Mouse (Mus musculus): ENCODE measurements around the gene Psd4. TPM values are rescaled to one million over a fixed set of nuclear protein-coding genes. Genes with fewer than 3 reads are reported as not detected.

The Psd4 gene
- polyA plus RNA-seq (2012; fragmentation: generic; extraction: Trizol): under 0.01 TPM
- long read RNA-seq, experiment 1: 0 reads
- long read RNA-seq, experiment 2: 0 reads

DNA sequence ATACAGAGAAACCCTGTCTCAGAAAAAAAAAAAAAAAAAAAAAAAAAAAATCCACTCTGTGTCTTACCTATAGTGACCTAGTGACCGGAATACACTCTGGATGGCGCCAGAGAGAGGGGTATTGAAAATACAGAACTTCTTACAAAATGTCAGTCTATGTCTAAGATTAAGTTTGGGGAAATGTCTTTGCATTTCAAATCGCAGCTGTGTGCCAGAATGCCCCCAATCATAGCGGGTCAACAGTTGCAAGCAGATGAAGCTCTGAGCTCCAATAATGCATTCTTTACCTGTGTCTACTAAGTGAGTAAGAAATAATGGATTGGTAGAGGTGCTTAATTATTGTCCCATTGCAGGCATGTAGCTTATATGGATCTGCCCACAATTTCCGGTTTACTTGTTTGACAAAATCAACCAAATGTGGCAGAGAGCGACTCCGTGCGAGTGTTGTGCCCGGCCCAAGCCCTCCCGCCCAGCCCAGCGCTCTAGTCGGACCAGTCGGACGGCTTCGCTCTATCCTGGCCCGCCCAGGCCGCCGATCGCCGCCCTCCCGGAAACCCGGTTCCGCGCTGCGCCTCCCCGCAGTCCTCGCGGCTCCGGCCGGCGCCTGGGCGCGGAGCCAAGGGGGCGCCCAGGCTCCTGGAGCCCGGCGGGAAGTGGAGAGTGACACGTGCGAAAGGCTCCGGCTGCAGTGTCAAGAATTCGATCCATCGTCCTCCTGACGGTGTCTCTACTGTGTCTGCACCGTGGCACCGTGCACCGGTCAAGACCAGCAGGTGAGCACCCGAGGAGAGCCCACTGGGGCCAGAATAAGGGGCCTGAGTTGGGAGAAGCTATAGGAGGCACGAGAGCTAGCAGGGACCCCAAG, at the start of gene Psd4:
Gene Psd4 (plus strand): TSS at position 551 of the 865 bp plus-strand sequence.
- Histone ChIP-seq H3K36me3 (ENCODE audit: control insufficient read depth, insufficient read depth) (no peaks in the 10 kb centered on the region), H3K27me3 (ENCODE audit: control insufficient read depth, insufficient read depth, insufficient read length) (no peaks in the 10 kb centered on the region), H3K4me3 (ENCODE audit: insufficient read depth, poor library complexity, severe bottlenecking) (no peak within 1 kb of the TSS), H3K79me3 (ENCODE audit: low read depth) (no peaks in the 10 kb centered on the region), H3K79me2 (ENCODE audit: control insufficient read depth, insufficient read depth) (no peaks in the 10 kb centered on the region), H3ac (ENCODE audit: control insufficient read depth, insufficient read length, low read depth) (no peak within 1 kb of the TSS)
- TF ChIP-seq USF1 (IDR thresholded peaks at IDR 0.05; ENCODE audit: low read depth): no peak
- TF ChIP-seq MYOG (IDR thresholded peaks at IDR 0.05; ENCODE audit: control insufficient read depth, extremely low read depth, insufficient read length): no peak
- no peak for TF ChIP-seq FOSL1 (IDR thresholded peaks at IDR 0.05; ENCODE audit: insufficient read depth, low read length, poor library complexity, severe bottlenecking)
- TF ChIP-seq MAX (IDR thresholded peaks at IDR 0.05): no peak
- TF ChIP-seq CEBPB (IDR thresholded peaks at IDR 0.05; ENCODE audit: low read depth): no peak
- no peak for TF ChIP-seq CTCF (IDR thresholded peaks at IDR 0.05; ENCODE audit: control insufficient read depth, insufficient read depth, insufficient read length)
- no peak for TF ChIP-seq MYOD1 (IDR thresholded peaks at IDR 0.05; ENCODE audit: control insufficient read depth, insufficient read length, low read depth)

DNA sequence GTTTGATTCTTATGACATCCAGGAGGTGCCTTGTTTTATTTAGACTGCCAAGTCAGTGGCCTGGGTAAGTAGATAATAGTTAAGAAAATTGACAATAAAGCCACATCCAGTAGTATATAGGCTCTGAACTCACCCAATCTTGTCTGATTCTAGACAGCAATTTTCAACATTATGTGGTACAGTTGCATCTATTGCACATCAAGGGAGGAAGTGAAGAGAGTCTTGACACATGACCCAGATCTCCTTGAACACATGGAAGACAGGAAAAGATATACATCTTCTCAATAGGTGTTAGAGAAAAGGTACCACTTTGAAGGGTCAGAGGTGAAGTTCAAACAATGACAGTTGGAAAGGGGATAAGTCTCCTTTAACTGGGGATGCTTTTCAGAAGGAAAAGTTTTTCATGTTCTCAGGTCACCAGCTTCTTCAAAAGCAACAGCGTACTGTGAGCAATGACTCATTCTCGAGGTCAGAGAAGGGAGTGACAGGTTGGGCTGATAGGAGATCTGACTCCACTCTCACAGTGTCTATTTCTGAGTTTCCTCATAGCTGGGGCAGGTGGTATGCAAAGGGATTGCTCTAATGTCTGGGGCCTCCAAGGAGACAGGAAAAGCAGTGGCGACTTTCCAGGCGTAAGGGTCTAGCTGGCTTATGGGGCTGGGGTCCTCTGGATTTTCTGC, 49.3 kb upstream of the Psd4 start:
- Histone ChIP-seq H3K36me3 (ENCODE audit: control insufficient read depth, insufficient read depth) (no peaks in the 10 kb centered on the region), H3K79me3 (ENCODE audit: low read depth) (no peaks in the 10 kb centered on the region), H3K27me3 (ENCODE audit: control insufficient read depth, insufficient read depth, insufficient read length) (no peaks in the 10 kb centered on the region), H3K79me2 (ENCODE audit: control insufficient read depth, insufficient read depth) (no peaks in the 10 kb centered on the region), H3K4me3 (ENCODE audit: insufficient read depth, poor library complexity, severe bottlenecking) (no peak overlapping the region), H3ac (ENCODE audit: control insufficient read depth, insufficient read length, low read depth) (no peak overlapping the region)
- TF ChIP-seq MYOG (IDR thresholded peaks at IDR 0.05; ENCODE audit: control insufficient read depth, extremely low read depth, insufficient read length) (no peak), CEBPB (IDR thresholded peaks at IDR 0.05; ENCODE audit: low read depth) (no peak), MYOD1 (IDR thresholded peaks at IDR 0.05; ENCODE audit: control insufficient read depth, insufficient read length, low read depth) (no peak), CTCF (IDR thresholded peaks at IDR 0.05; ENCODE audit: control insufficient read depth, insufficient read depth, insufficient read length) (no peak), FOSL1 (IDR thresholded peaks at IDR 0.05; ENCODE audit: insufficient read depth, low read length, poor library complexity, severe bottlenecking) (no peak), USF1 (IDR thresholded peaks at IDR 0.05; ENCODE audit: low read depth) (no peak), MAX (IDR thresholded peaks at IDR 0.05) (no peak)

DNA sequence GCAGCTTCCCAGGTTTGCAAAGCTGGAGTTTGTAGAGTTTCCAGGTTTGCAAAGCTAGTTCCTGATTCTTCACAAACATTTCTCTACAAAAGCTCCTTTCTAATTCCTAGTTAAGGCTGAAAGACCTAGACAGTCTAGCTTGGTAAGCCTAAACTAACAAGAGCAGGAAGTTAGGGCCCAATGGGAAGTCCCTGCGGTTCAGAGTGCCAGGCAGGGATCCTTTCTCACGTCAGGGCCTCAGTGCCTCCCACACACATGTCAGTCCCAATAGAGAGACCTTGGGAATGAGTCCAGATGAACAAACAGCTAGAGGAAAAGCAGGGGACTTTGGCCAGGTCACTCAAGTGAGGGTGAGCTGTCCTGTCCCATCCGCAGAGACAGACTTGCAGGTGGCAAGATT, 32.0 kb upstream of the Psd4 start:
- H3K27me3 ChIP-seq (ENCODE audit: control insufficient read depth, insufficient read depth, insufficient read length): no peaks in the 10 kb centered on the region
- H3K79me3 ChIP-seq (ENCODE audit: low read depth): no peaks in the 10 kb centered on the region
- no peak overlapping the region for H3K4me3 ChIP-seq (ENCODE audit: insufficient read depth, poor library complexity, severe bottlenecking)
- no peak overlapping the region for H3ac ChIP-seq (ENCODE audit: control insufficient read depth, insufficient read length, low read depth)
- TF ChIP-seq FOSL1 (IDR thresholded peaks at IDR 0.05; ENCODE audit: insufficient read depth, low read length, poor library complexity, severe bottlenecking) (no peak), CTCF (IDR thresholded peaks at IDR 0.05; ENCODE audit: control insufficient read depth, insufficient read depth, insufficient read length) (no peak), USF1 (IDR thresholded peaks at IDR 0.05; ENCODE audit: low read depth) (no peak), CEBPB (IDR thresholded peaks at IDR 0.05; ENCODE audit: low read depth) (no peak), MAX (IDR thresholded peaks at IDR 0.05) (no peak), MYOD1 (IDR thresholded peaks at IDR 0.05; ENCODE audit: control insufficient read depth, insufficient read length, low read depth) (no peak)
- H3K79me2 ChIP-seq (ENCODE audit: control insufficient read depth, insufficient read depth): no peaks in the 10 kb centered on the region
- H3K36me3 ChIP-seq (ENCODE audit: control insufficient read depth, insufficient read depth): no peaks in the 10 kb centered on the region

GRCm38 (mm10) chr2:24336545-24336944, 30.8 kb upstream of the Psd4 start, which contains the start of gene Il1rn:
Gene Il1rn (plus strand): TSS chr2:24336853.
- no peak for TF ChIP-seq FOSL1 (IDR thresholded peaks at IDR 0.05; ENCODE audit: insufficient read depth, low read length, poor library complexity, severe bottlenecking)
- TF ChIP-seq MYOD1 (IDR thresholded peaks at IDR 0.05; ENCODE audit: control insufficient read depth, insufficient read length, low read depth): peak; percentile 5
- H3ac ChIP-seq (ENCODE audit: control insufficient read depth, insufficient read length, low read depth): no peak within 1 kb of the TSS
- H3K27me3 ChIP-seq (ENCODE audit: control insufficient read depth, insufficient read depth, insufficient read length): no peaks in the 10 kb centered on the region
- H3K36me3 ChIP-seq (ENCODE audit: control insufficient read depth, insufficient read depth): no peaks in the 10 kb centered on the region
- H3K79me3 ChIP-seq (ENCODE audit: low read depth): no peaks in the 10 kb centered on the region
- no peaks in the 10 kb centered on the region for H3K79me2 ChIP-seq (ENCODE audit: control insufficient read depth, insufficient read depth)
- H3K4me3 ChIP-seq (ENCODE audit: insufficient read depth, poor library complexity, severe bottlenecking): no peak within 1 kb of the TSS

DNA sequence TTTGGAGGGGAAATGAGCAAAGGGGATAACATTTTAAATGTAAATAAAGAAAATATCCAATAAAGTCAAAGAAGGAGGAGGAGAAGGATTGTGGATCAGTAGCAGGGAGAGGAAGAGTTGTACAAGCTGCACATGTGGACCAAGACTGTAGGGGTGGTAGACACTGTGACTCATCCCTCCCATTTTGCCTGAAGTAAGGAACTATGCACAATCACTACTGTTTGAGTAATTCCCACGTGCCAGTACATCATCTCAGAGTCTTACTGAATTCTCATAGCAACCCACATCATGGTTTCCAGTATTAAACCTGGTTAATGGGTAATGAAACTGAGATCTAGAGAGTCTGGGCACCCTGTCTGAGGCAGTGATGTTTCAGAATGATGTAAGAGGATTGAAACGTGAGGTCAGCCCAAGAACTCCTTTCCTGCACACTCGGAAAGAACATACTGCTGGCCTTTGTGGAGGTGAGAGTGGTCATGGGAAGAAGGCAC, 25.9 kb upstream of the Psd4 start:
- no peaks in the 10 kb centered on the region for H3K79me2 ChIP-seq (ENCODE audit: control insufficient read depth, insufficient read depth)
- TF ChIP-seq USF1 (IDR thresholded peaks at IDR 0.05; ENCODE audit: low read depth) (no peak), MYOG (IDR thresholded peaks at IDR 0.05; ENCODE audit: control insufficient read depth, extremely low read depth, insufficient read length) (no peak), CTCF (IDR thresholded peaks at IDR 0.05; ENCODE audit: control insufficient read depth, insufficient read depth, insufficient read length) (no peak), CEBPB (IDR thresholded peaks at IDR 0.05; ENCODE audit: low read depth) (no peak), MYOD1 (IDR thresholded peaks at IDR 0.05; ENCODE audit: control insufficient read depth, insufficient read length, low read depth) (no peak), FOSL1 (IDR thresholded peaks at IDR 0.05; ENCODE audit: insufficient read depth, low read length, poor library complexity, severe bottlenecking) (no peak), MAX (IDR thresholded peaks at IDR 0.05) (no peak)
- H3ac ChIP-seq (ENCODE audit: control insufficient read depth, insufficient read length, low read depth): no peak overlapping the region
- H3K79me3 ChIP-seq (ENCODE audit: low read depth): no peaks in the 10 kb centered on the region
- no peaks in the 10 kb centered on the region for H3K27me3 ChIP-seq (ENCODE audit: control insufficient read depth, insufficient read depth, insufficient read length)
- H3K36me3 ChIP-seq (ENCODE audit: control insufficient read depth, insufficient read depth): no peaks in the 10 kb centered on the region
- H3K4me3 ChIP-seq (ENCODE audit: insufficient read depth, poor library complexity, severe bottlenecking): no peak overlapping the region
